Mouse (Mus musculus) limb, embryonic 12.5 days (tissue): Measurements from ENCODE around the gene Zyg11b. TPM values are rescaled to one million over a fixed set of nuclear protein-coding genes. Genes with fewer than 3 reads are reported as not detected.
A peak's percentile ranks its signal among the peaks of the same experiment; 100 is the strongest.

Experiments
- ATAC-seq: fragments of 200-750 bp; cut with Nextera tagmentation; 2 replicates; pipeline ENCODE4 v1.8.0; 2017; ENCODE audit warnings: low read depth, moderate TSS enrichment; ENCODE audit not compliant: insufficient number of reproducible peaks, insufficient read depth, low FRiP score, low TSS enrichment
- H3K27ac ChIP-seq: fragments of 300-500 bp; sonication (generic); 2 replicates; pipeline ENCODE4 v1.5.1; 2016; ENCODE audit warnings: mild to moderate bottlenecking, moderate library complexity
- H3K27me3 ChIP-seq: fragments of 300-500 bp; sonication (generic); 2 replicates; pipeline ENCODE4 v1.6.1; 2016; ENCODE audit warnings: mild to moderate bottlenecking, moderate library complexity
- H3K36me3 ChIP-seq: fragments of 300-500 bp; sonication (generic); 2 replicates; pipeline ENCODE4 v1.6.1; 2016; ENCODE audit warnings: mild to moderate bottlenecking, moderate library complexity
- H3K4me1 ChIP-seq: fragments of 300-500 bp; sonication (generic); replicated peaks from 2 replicates; pipeline ENCODE4 v1.6.1; 2016
- H3K4me2 ChIP-seq: fragments of 300-500 bp; sonication (generic); 2 replicates; pipeline ENCODE4 v1.6.1; 2016; ENCODE audit warnings: mild to moderate bottlenecking, moderate library complexity
- H3K4me3 ChIP-seq: fragments of 300-500 bp; sonication (generic); replicated peaks from 2 replicates; pipeline ENCODE4 v1.5.1; 2016; ENCODE audit warnings: mild to moderate bottlenecking
- H3K9ac ChIP-seq: fragments of 300-500 bp; sonication (generic); replicated peaks from 2 replicates; pipeline ENCODE4 v1.6.1; 2016; ENCODE audit warnings: mild to moderate bottlenecking, moderate library complexity
- H3K9me3 ChIP-seq: fragments of 300-500 bp; sonication (generic); 2 replicates; pipeline ENCODE4 v1.6.1; 2016; ENCODE audit warnings: mild to moderate bottlenecking, moderate library complexity
- WGBS: fragments of 180-500 bp; shearing (Covaris S2); methylation state at CpG from one replicate; pipeline ENCODE4 v1.1.7; 2016; 5-methylcytosine and 5-hydroxymethylcytosine counted together
- polyA plus RNA-seq: library from polyadenylated mRNA; unstranded; fragments of >200 nt; fragmentation: Nextera tagmentation; extraction: Ambion mirVana; gene quantifications from 2 replicates; pipeline ENCODE4 v1.2.1, GENCODE M21; 2016

Gene Zyg11b
- polyA plus RNA-seq, 1 experiment from 2014 or later, result 17.7 TPM

GRCm38 (mm10) chr4:108336765-108337164 lies 35.9 kb upstream of the Zyg11b start:
- Histone ChIP-seq H3K4me3 (no peak overlapping the region), H3K4me1 (0 out of 2 replicates have a peak, but pooled peaks cover 5% of the 10 kb centered on the region), H3K27ac (no peak overlapping the region), H3K9me3 (no peaks in the 10 kb centered on the region), H3K4me2 (no peak overlapping the region), H3K27me3 (no peaks in the 10 kb centered on the region), H3K36me3 (peaks cover 80% of the 10 kb centered on the region), H3K9ac (no peak overlapping the region)
- 74% methylated on average over 2 of the region's 2 CpGs for WGBS
- ATAC-seq, result no peak

GRCm38 (mm10) chr4:108335413-108335812 lies 34.5 kb upstream of the Zyg11b start:
- H3K4me3 ChIP-seq, result no peak overlapping the region

GRCm38 (mm10) chr4:108332041-108332440 lies 31.1 kb upstream of the Zyg11b start:
- no peak overlapping the region for H3K4me2 ChIP-seq
- H3K4me3 ChIP-seq, result no peak overlapping the region
- H3K4me1 ChIP-seq, result peaks cover 11% of the 10 kb centered on the region; the same call in 1 of the 2 replicates
- H3K9me3 ChIP-seq, result no peaks in the 10 kb centered on the region
- WGBS, result 85% methylated on average over 9 of the region's 9 CpGs
- H3K9ac ChIP-seq, result no peak overlapping the region
- H3K36me3 ChIP-seq, result peaks cover 61% of the 10 kb centered on the region
- H3K27me3 ChIP-seq, result no peaks in the 10 kb centered on the region
- no peak overlapping the region for H3K27ac ChIP-seq
- no peak for ATAC-seq

More at GRCm38 (mm10) chr4:108335413-108335812, 34.5 kb upstream of the Zyg11b start:
- Histone ChIP-seq H3K27ac (no peak overlapping the region), H3K4me2 (no peak overlapping the region), H3K36me3 (peaks cover 78% of the 10 kb centered on the region), H3K4me1 (0 out of 2 replicates have a peak, but pooled peaks cover 5% of the 10 kb centered on the region), H3K9me3 (no peaks in the 10 kb centered on the region), H3K27me3 (no peaks in the 10 kb centered on the region), H3K9ac (no peak overlapping the region)
- ATAC-seq, result no peak
- 95% methylated on average over 6 of the region's 6 CpGs for WGBS

GRCm38 (mm10) chr4:108329840-108330239 lies 28.9 kb upstream of the Zyg11b start:
- Histone ChIP-seq H3K9me3 (no peaks in the 10 kb centered on the region), H3K27ac (no peak overlapping the region), H3K36me3 (peaks cover 39% of the 10 kb centered on the region), H3K4me3 (no peak overlapping the region), H3K9ac (no peak overlapping the region), H3K4me1 (peaks cover 11% of the 10 kb centered on the region; the same call in 1 of the 2 replicates), H3K27me3 (no peaks in the 10 kb centered on the region), H3K4me2 (no peak overlapping the region)
- 94% methylated on average over 6 of the region's 6 CpGs for WGBS
- no peak for ATAC-seq

- no peaks in the 10 kb centered on the region for H3K27me3 ChIP-seq
- H3K9me3 ChIP-seq, result no peaks in the 10 kb centered on the region
- peak within 1 kb of the TSS; percentile 59 for H3K4me3 ChIP-seq
- H3K27ac ChIP-seq, result peak within 1 kb of the TSS; percentile 92
- peak; percentile 91 for ATAC-seq
- H3K4me2 ChIP-seq, result peak within 1 kb of the TSS; percentile 58
- peak within 1 kb of the TSS; percentile 56 for H3K9ac ChIP-seq
- peaks cover 11% of the 10 kb centered on the region; the same call in 1 of the 2 replicates for H3K4me1 ChIP-seq
- peaks cover 22% of the 10 kb centered on the region for H3K36me3 ChIP-seq
- under 1% methylated on average over 44 of the region's 45 CpGs for WGBS
These were observed 27.0 kb upstream of the Zyg11b start, which contains the start of gene Coa7 for GRCm38 (mm10) chr4:108327730-108328484. Gene Coa7 (plus strand): TSS chr4:108328140.

- H3K36me3 ChIP-seq, result peaks cover 14% of the 10 kb centered on the region
- peaks cover 11% of the 10 kb centered on the region; the same call in 1 of the 2 replicates for H3K4me1 ChIP-seq
- H3K9me3 ChIP-seq, result no peaks in the 10 kb centered on the region
- 33% methylated on average over 6 of the region's 6 CpGs for WGBS
- H3K4me3 ChIP-seq, result peak overlapping the region; percentile 59
- peak overlapping the region; percentile 58 for H3K4me2 ChIP-seq
- peak overlapping the region; percentile 92 for H3K27ac ChIP-seq
- H3K9ac ChIP-seq, result peak overlapping the region; percentile 54; the same call in 1 of the 2 replicates
- ATAC-seq, result no peak
- no peaks in the 10 kb centered on the region for H3K27me3 ChIP-seq
These were observed 26.2 kb upstream of the Zyg11b start for GRCm38 (mm10) chr4:108327071-108327579.

GRCm38 (mm10) chr4:108323588-108323987 lies 22.7 kb upstream of the Zyg11b start:
- no peaks in the 10 kb centered on the region for H3K27me3 ChIP-seq
- H3K4me3 ChIP-seq, result no peak overlapping the region
- H3K4me2 ChIP-seq, result no peak overlapping the region
- peaks cover 10% of the 10 kb centered on the region; the same call in 1 of the 2 replicates for H3K4me1 ChIP-seq
- H3K27ac ChIP-seq, result no peak overlapping the region
- no peaks in the 10 kb centered on the region for H3K9me3 ChIP-seq
- H3K9ac ChIP-seq, result no peak overlapping the region
- 70% methylated on average over 5 of the region's 5 CpGs for WGBS
- H3K36me3 ChIP-seq, result no peaks in the 10 kb centered on the region
- ATAC-seq, result no peak

- H3K36me3 ChIP-seq, result no peaks in the 10 kb centered on the region
- 0 out of 2 replicates have a peak, but pooled peaks cover 4% of the 10 kb centered on the region for H3K4me1 ChIP-seq
- no peak overlapping the region for H3K4me2 ChIP-seq
- H3K9me3 ChIP-seq, result no peaks in the 10 kb centered on the region
- WGBS, result 78% methylated on average over 7 of the region's 7 CpGs
- H3K4me3 ChIP-seq, result no peak overlapping the region
- ATAC-seq, result no peak
- H3K27me3 ChIP-seq, result no peaks in the 10 kb centered on the region
- H3K27ac ChIP-seq, result no peak overlapping the region
- H3K9ac ChIP-seq, result no peak overlapping the region
These were observed 19.9 kb upstream of the Zyg11b start for GRCm38 (mm10) chr4:108320627-108321380.

GRCm38 (mm10) chr4:108319747-108320146 lies 18.9 kb upstream of the Zyg11b start:
- no peaks in the 10 kb centered on the region for H3K27me3 ChIP-seq
- 76% methylated on average over 6 of the region's 6 CpGs for WGBS
- ATAC-seq, result no peak
- H3K4me1 ChIP-seq, result 0 out of 2 replicates have a peak, but pooled peaks cover 4% of the 10 kb centered on the region
- no peak overlapping the region for H3K4me3 ChIP-seq
- H3K9me3 ChIP-seq, result no peaks in the 10 kb centered on the region
- no peak overlapping the region for H3K4me2 ChIP-seq
- no peaks in the 10 kb centered on the region for H3K36me3 ChIP-seq
- no peak overlapping the region for H3K9ac ChIP-seq
- H3K27ac ChIP-seq, result no peak overlapping the region

- Histone ChIP-seq H3K4me2 (no peak overlapping the region), H3K27me3 (no peaks in the 10 kb centered on the region), H3K9ac (no peak overlapping the region), H3K36me3 (no peaks in the 10 kb centered on the region), H3K9me3 (no peaks in the 10 kb centered on the region), H3K27ac (no peak overlapping the region), H3K4me1 (0 out of 2 replicates have a peak, but pooled peaks cover 4% of the 10 kb centered on the region), H3K4me3 (no peak overlapping the region)
- ATAC-seq, result no peak
- WGBS, result 64% methylated on average over 8 of the region's 8 CpGs
These were observed 18.0 kb upstream of the Zyg11b start for GRCm38 (mm10) chr4:108318649-108319615.
